Mouse (Mus musculus): ENCODE measurements around the gene Zfp239.

DNA sequence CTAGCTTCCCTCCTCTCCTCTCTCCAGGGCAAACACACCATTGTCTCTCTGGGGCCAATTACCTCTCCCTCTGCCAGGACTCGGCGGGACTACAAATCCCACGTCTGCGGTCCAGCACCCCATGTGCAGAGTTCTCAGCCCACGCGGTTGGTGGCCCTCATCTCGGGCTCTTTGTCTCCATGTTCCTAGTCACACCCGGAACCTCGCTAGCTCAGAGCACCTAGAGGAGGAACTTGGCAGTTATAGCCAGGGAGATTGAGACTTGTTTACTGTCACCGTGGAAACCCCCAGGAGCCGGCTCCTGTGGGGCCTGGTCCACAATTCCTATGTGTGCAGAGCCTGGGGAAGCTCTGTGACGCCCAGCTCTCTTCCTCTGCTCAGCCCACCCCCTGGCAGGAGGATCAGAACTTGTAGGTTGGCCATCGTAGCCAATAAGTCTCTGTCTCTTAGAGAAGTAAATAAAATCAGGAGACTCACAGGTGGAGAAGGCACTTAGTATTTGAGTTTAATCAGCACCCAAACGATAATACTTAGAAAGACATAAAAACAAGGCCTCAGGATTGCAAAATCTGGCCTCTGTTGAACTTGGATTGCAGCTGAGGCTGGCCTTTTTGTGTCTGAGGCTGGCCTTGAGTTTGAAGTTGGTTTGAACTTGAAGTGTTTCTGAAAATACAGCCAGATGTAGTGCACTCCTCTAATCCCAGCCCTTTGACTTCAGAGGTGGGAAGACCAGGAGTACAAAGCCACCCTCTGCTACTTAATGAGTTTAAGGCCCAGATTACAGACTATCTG lies 29.7 kb downstream of the Zfp239 start:
- no peak for TF ChIP-seq GATA1 (IDR thresholded peaks at IDR 0.05; ENCODE audit: borderline replicate concordance, low read length)
- no peak for TF ChIP-seq CTCF (IDR thresholded peaks at IDR 0.05; ENCODE audit: low read depth, low read length)
- no peak for TF ChIP-seq TAL1 (conservative IDR thresholded peaks at IDR 0.05; ENCODE audit: low read depth, low read length)

Measured in G1E (cell line).